Mouse (Mus musculus): ENCODE data around the gene Meiob. TPM values are rescaled to one million over a fixed set of nuclear protein-coding genes. Genes with fewer than 3 reads are reported as not detected.

Gene Meiob
- total RNA-seq, 2 experiments from 2014 or later = 0.48 to 0.75 TPM

GRCm38 (mm10) chr17:24874405-24874745, 70.3 kb downstream of the Meiob start:
- no peak for DNase-seq

- no peak for DNase-seq
Measured at GRCm38 (mm10) chr17:24874989-24875388, 70.9 kb downstream of the Meiob start.

- DNase-seq = peak; percentile 66
Measured at GRCm38 (mm10) chr17:24877336-24878116, 73.4 kb downstream of the Meiob start.

- DNase-seq = peak; percentile 79
Measured at GRCm38 (mm10) chr17:24878117-24878397, 74.0 kb downstream of the Meiob start.

GRCm38 (mm10) chr17:24878531-24878930, 74.4 kb downstream of the Meiob start:
- DNase-seq = peak; percentile 58

GRCm38 (mm10) chr17:24881738-24882440, 77.8 kb downstream of the Meiob start:
- peak; percentile 61 for DNase-seq

- DNase-seq = no peak
Measured at GRCm38 (mm10) chr17:24884391-24884790, 80.3 kb downstream of the Meiob start.

GRCm38 (mm10) chr17:24885356-24886133, 81.5 kb downstream of the Meiob start:
- no peak for DNase-seq

- DNase-seq = peak; percentile 98
Measured at GRCm38 (mm10) chr17:24886134-24886931, 82.2 kb downstream of the Meiob start, which contains the start of the genes Nubp2 and Spsb3. Gene Nubp2 (minus strand): TSS chr17:24886349. Gene Spsb3 (plus strand): TSS chr17:24886643.

GRCm38 (mm10) chr17:24886932-24887271, 82.8 kb downstream of the Meiob start:
- DNase-seq = no peak

GRCm38 (mm10) chr17:24887291-24888080, 83.4 kb downstream of the Meiob start:
- DNase-seq = no peak

- DNase-seq = no peak
Measured at GRCm38 (mm10) chr17:24888862-24889261, 84.8 kb downstream of the Meiob start.

Other genes starting within 250 kb of the Meiob start
- 100 to 1,000 TPM in 1 of 2 experiments, 10 to 100 TPM in 1; 84.9 to 110 TPM for gene Tsc2, start 171.7 kb upstream of the Meiob start, total RNA-seq (2021)
- gene Nthl1, start 171.6 kb upstream of the Meiob start, total RNA-seq (2021) = 10 to 100 TPM in 1 of 2 experiments, 1 to 10 TPM in 1; 6.4 to 11.6 TPM
- 10 to 100 TPM; 66.9 to 72.8 TPM for gene Slc9a3r2, start 154.0 kb upstream of the Meiob start, total RNA-seq (2021)
- gene Npw, start 145.8 kb upstream of the Meiob start, total RNA-seq (2021) = not detected
- 10 to 100 TPM; 38.9 to 42.2 TPM for gene Zfp598, start 134.6 kb upstream of the Meiob start, total RNA-seq (2021)
- gene Syngr3, start 114.3 kb upstream of the Meiob start, total RNA-seq (2021) = 10 to 100 TPM in 1 of 2 experiments, 1 to 10 TPM in 1; 5.8 to 11.7 TPM
- gene Gfer, start 108.1 kb upstream of the Meiob start, total RNA-seq (2021) = 10 to 100 TPM; 36.0 to 36.8 TPM
- gene Noxo1, start 108.1 kb upstream of the Meiob start, total RNA-seq (2021) = 1 to 10 TPM; 4.3 to 6.6 TPM
- gene Tbl3, start 96.6 kb upstream of the Meiob start, total RNA-seq (2021) = 10 to 100 TPM; 39.1 to 39.9 TPM
- under 1 TPM in 1 of 2 experiments, not detected in 1; 0.24 TPM for gene Rnf151, start 86.2 kb upstream of the Meiob start, total RNA-seq (2021)
- gene Rps2, start 86.2 kb upstream of the Meiob start, total RNA-seq (2021) = 100 to 1,000 TPM; 785 to 825 TPM
- 100 to 1,000 TPM; 422 to 522 TPM for gene Ndufb10, start 79.8 kb upstream of the Meiob start, total RNA-seq (2021)
- gene Rpl3l, start 76.5 kb upstream of the Meiob start, total RNA-seq (2021) = 10 to 100 TPM; 12.0 to 51.3 TPM
- gene Msrb1, start 67.6 kb upstream of the Meiob start, total RNA-seq (2021) = 10 to 100 TPM; 75.1 to 93.3 TPM
- gene Hs3st6, start 51.3 kb upstream of the Meiob start, total RNA-seq (2021) = 1 to 10 TPM; 1.6 to 2.0 TPM
- 100 to 1,000 TPM; 132 to 147 TPM for gene Hagh, start 35.9 kb downstream of the Meiob start, total RNA-seq (2021)
- gene Fahd1, start 46.1 kb downstream of the Meiob start, total RNA-seq (2021) = 10 to 100 TPM; 43.4 to 52.2 TPM
- gene Igfals, start 61.7 kb downstream of the Meiob start, total RNA-seq (2021) = 10 to 100 TPM in 1 of 2 experiments, 1 to 10 TPM in 1; 9.1 to 17.1 TPM
- 10 to 100 TPM; 42.2 to 43.7 TPM for gene Nubp2, start 82.1 kb downstream of the Meiob start, total RNA-seq (2021)
- gene Spsb3, start 82.4 kb downstream of the Meiob start, total RNA-seq (2021) = 10 to 100 TPM; 31.5 to 35.6 TPM
- gene Eme2, start 90.8 kb downstream of the Meiob start, total RNA-seq (2021) = 10 to 100 TPM; 30.2 to 45.4 TPM
- 100 to 1,000 TPM; 123 to 140 TPM for gene Mrps34, start 90.8 kb downstream of the Meiob start, total RNA-seq (2021)
- 10 to 100 TPM; 43.6 to 51.3 TPM for gene Nme3, start 92.2 kb downstream of the Meiob start, total RNA-seq (2021)
- 100 to 1,000 TPM in 1 of 2 experiments, 10 to 100 TPM in 1; 63.8 to 110 TPM for gene Mapk8ip3, start 132.7 kb downstream of the Meiob start, total RNA-seq (2021)
- gene Jpt2, start 156.4 kb downstream of the Meiob start, total RNA-seq (2021) = 10 to 100 TPM; 38.4 to 44.4 TPM
- 10 to 100 TPM; 18.7 to 20.0 TPM for gene Cramp1l, start 211.5 kb downstream of the Meiob start, total RNA-seq (2021)
- 10 to 100 TPM; 25.0 to 28.2 TPM for gene Ift140, start 211.8 kb downstream of the Meiob start, total RNA-seq (2021)